Mouse (Mus musculus) spleen, adult 2 months (tissue): Measurements from ENCODE around the gene Top1.

Experiments
- CTCF ChIP-seq: fragments of 200-500 bp; IDR thresholded peaks from 2 replicates; pipeline ENCODE4 v1.5.1; 2011; ENCODE audit warnings: mild to moderate bottlenecking, inconsistent platforms; ENCODE audit not compliant: insufficient read depth, insufficient read length, insufficient replicate concordance; ENCODE audit errors: extremely low read depth
- POLR2A ChIP-seq: fragments of 200-500 bp; IDR thresholded peaks from 2 replicates; pipeline ENCODE4 v1.6.1; 2011; ENCODE audit warnings: low read depth, low read length, inconsistent platforms

GRCm38 (mm10) chr2:160770409-160770808 lies 124.7 kb downstream of the Top1 start:
- TF ChIP-seq CTCF = no peak
- no peak for TF ChIP-seq POLR2A
